Mouse (Mus musculus): Measurements from ENCODE around the gene Ifngr2. TPM values are rescaled to one million over a fixed set of nuclear protein-coding genes. Genes with fewer than 3 reads are reported as not detected.

Ifngr2 gene
- polyA plus RNA-seq, 1 experiment, result 193 TPM

- Histone ChIP-seq H3K4me1 (ENCODE audit: control insufficient read depth, insufficient read depth, low read length) (peaks cover 13% of the 10 kb centered on the region), H3K4me3 (ENCODE audit: insufficient read depth, low read length) (peak overlapping the region; percentile 93), H3K27ac (ENCODE audit: insufficient read depth, low read depth, low read length) (no peak overlapping the region)
- TF ChIP-seq CTCF (IDR thresholded peaks at IDR 0.05; ENCODE audit: low read depth, low read length) (no peak), POLR2A (IDR thresholded peaks at IDR 0.05; ENCODE audit: borderline replicate concordance, low read depth, low read length) (no peak)
These were observed 50.2 kb downstream of the Ifngr2 start for GRCm38 (mm10) chr16:91596779-91597671.

DNA sequence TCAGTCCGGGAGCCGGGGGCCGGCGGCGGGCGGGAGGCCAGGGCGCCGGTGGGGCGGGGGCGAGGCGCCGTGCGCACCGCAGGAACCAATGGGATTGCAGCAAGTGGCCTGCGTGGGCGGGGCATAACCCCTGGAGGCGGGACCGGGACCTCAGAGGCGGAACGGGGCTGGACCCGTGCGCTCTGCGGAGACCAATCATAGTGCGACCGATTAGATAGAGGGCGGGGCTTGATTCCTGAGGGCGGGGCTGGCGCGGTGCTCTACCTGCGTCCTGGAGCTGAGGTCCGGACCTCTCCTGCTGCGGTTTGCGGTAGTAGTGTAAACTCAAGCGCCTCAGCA, 50.8 kb downstream of the Ifngr2 start, which contains the start of gene Tmem50b:
TSS of gene Tmem50b (minus strand) at position 129 of the 339 bp plus-strand sequence.
- no peak within 1 kb of the TSS for H3K27ac ChIP-seq (ENCODE audit: insufficient read depth, low read depth, low read length)
- no peak for TF ChIP-seq POLR2A (IDR thresholded peaks at IDR 0.05; ENCODE audit: borderline replicate concordance, low read depth, low read length)
- peaks cover 16% of the 10 kb centered on the region for H3K4me1 ChIP-seq (ENCODE audit: control insufficient read depth, insufficient read depth, low read length)
- peak within 1 kb of the TSS; percentile 93 for H3K4me3 ChIP-seq (ENCODE audit: insufficient read depth, low read length)

DNA sequence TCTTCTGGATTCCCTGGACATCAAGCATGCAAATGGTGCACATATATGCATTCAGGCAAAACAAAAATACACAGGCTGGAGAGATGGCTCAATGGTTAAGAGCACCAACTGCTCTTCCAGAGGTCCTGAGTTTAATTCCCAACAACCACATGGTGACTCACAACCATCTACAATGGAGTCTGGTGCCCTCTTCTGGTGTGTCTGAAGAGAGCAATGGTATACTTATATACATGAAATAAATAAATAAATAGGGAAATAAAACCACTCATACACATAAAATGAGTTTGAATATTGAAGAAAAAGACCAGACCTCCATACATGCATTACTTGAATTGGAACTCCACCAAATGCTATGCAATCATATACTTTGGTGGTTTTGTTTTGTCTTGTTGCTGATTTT, 52.4 kb downstream of the Ifngr2 start:
- Histone ChIP-seq H3K4me1 (ENCODE audit: control insufficient read depth, insufficient read depth, low read length) (peaks cover 10% of the 10 kb centered on the region), H3K4me3 (ENCODE audit: insufficient read depth, low read length) (no peak overlapping the region), H3K27ac (ENCODE audit: insufficient read depth, low read depth, low read length) (no peak overlapping the region)
- TF ChIP-seq CTCF (IDR thresholded peaks at IDR 0.05; ENCODE audit: low read depth, low read length) (no peak), POLR2A (IDR thresholded peaks at IDR 0.05; ENCODE audit: borderline replicate concordance, low read depth, low read length) (no peak)

DNA sequence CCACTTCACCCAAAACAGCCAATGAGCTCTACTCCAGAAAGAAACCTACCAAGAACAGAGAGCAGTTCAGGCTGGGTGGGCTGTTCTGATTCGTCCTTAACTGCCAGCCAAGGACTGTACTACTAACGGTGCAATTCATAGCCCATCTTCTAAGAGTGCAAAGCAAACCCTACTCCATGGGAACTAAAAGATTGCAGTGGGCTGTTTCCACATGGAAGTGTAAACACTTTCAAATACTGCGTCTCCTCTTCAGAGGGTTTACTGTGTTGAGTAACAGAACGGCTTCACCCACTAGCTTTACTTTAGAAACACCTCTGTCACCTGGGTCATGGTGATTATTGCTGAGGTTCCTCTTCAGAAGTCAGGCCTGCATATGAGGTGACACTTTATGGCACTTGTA, 54.2 kb downstream of the Ifngr2 start:
- Histone ChIP-seq H3K4me3 (ENCODE audit: insufficient read depth, low read length) (no peak overlapping the region), H3K4me1 (ENCODE audit: control insufficient read depth, insufficient read depth, low read length) (peaks cover 11% of the 10 kb centered on the region), H3K27ac (ENCODE audit: insufficient read depth, low read depth, low read length) (no peak overlapping the region)
- no peak for TF ChIP-seq POLR2A (IDR thresholded peaks at IDR 0.05; ENCODE audit: borderline replicate concordance, low read depth, low read length)
- no peak for TF ChIP-seq CTCF (IDR thresholded peaks at IDR 0.05; ENCODE audit: low read depth, low read length)

GRCm38 (mm10) chr16:91601693-91602092, 54.8 kb downstream of the Ifngr2 start:
- TF ChIP-seq POLR2A (IDR thresholded peaks at IDR 0.05; ENCODE audit: borderline replicate concordance, low read depth, low read length), result no peak
- TF ChIP-seq CTCF (IDR thresholded peaks at IDR 0.05; ENCODE audit: low read depth, low read length), result no peak
- Histone ChIP-seq H3K4me1 (ENCODE audit: control insufficient read depth, insufficient read depth, low read length) (peaks cover 17% of the 10 kb centered on the region), H3K27ac (ENCODE audit: insufficient read depth, low read depth, low read length) (peak overlapping the region; percentile 1; the same call in 1 of the 2 replicates), H3K4me3 (ENCODE audit: insufficient read depth, low read length) (no peak overlapping the region)

- no peak for TF ChIP-seq POLR2A (IDR thresholded peaks at IDR 0.05; ENCODE audit: borderline replicate concordance, low read depth, low read length)
- no peak for TF ChIP-seq CTCF (IDR thresholded peaks at IDR 0.05; ENCODE audit: low read depth, low read length)
- H3K4me3 ChIP-seq (ENCODE audit: insufficient read depth, low read length), result no peak overlapping the region
- no peak overlapping the region for H3K27ac ChIP-seq (ENCODE audit: insufficient read depth, low read depth, low read length)
- peaks cover 27% of the 10 kb centered on the region for H3K4me1 ChIP-seq (ENCODE audit: control insufficient read depth, insufficient read depth, low read length)
These were observed 58.3 kb downstream of the Ifngr2 start for GRCm38 (mm10) chr16:91605156-91605555.

- peaks cover 30% of the 10 kb centered on the region for H3K4me1 ChIP-seq (ENCODE audit: control insufficient read depth, insufficient read depth, low read length)
- no peak overlapping the region for H3K4me3 ChIP-seq (ENCODE audit: insufficient read depth, low read length)
- TF ChIP-seq POLR2A (IDR thresholded peaks at IDR 0.05; ENCODE audit: borderline replicate concordance, low read depth, low read length) (no peak), CTCF (IDR thresholded peaks at IDR 0.05; ENCODE audit: low read depth, low read length) (no peak)
- H3K27ac ChIP-seq (ENCODE audit: insufficient read depth, low read depth, low read length), result peak overlapping the region; percentile 73
These were observed 60.1 kb downstream of the Ifngr2 start for GRCm38 (mm10) chr16:91606958-91607357.

DNA sequence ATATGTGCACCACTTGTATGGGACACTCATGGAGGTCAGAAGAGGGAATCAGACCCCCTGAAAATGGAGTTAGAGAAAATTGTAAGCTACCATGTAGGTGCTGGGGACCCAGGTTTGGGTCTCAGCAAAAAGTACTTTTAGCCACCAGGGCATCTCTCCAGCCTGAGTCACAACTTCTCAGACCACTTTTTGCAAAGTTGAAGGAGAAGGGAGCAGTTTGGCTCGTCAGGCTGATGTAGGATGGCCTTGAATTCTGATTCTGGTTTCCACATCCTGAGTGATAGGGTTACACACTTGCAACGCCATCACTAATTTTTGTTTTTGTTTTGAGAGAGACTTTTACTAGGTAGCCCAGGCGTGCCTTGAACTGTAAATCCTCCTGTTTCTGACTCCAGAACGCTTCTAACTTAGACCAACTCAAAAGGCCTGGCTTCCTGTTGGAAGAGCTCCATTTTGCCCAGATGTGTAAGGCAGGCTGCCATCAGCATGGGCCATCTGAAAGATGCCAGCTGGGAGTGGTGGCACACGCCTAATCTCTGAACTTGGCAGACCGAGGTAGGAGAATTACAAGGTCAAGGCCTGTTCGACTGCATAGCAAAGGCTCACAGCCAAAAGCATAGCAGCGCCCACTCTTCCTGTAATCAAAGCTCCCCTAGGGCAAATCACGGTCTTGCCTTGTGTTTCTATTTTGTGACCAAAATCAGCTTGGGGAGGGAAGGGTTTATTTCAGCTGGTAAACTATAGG, 62.8 kb downstream of the Ifngr2 start:
- H3K4me3 ChIP-seq (ENCODE audit: insufficient read depth, low read length), result no peak overlapping the region
- TF ChIP-seq POLR2A (IDR thresholded peaks at IDR 0.05; ENCODE audit: borderline replicate concordance, low read depth, low read length) (no peak), CTCF (IDR thresholded peaks at IDR 0.05; ENCODE audit: low read depth, low read length) (no peak)
- H3K27ac ChIP-seq (ENCODE audit: insufficient read depth, low read depth, low read length), result no peak overlapping the region
- H3K4me1 ChIP-seq (ENCODE audit: control insufficient read depth, insufficient read depth, low read length), result peaks cover 37% of the 10 kb centered on the region

- TF ChIP-seq POLR2A (IDR thresholded peaks at IDR 0.05; ENCODE audit: borderline replicate concordance, low read depth, low read length) (no peak), CTCF (IDR thresholded peaks at IDR 0.05; ENCODE audit: low read depth, low read length) (no peak)
- peaks cover 35% of the 10 kb centered on the region for H3K4me1 ChIP-seq (ENCODE audit: control insufficient read depth, insufficient read depth, low read length)
- peak overlapping the region; percentile 48; the same call in 1 of the 2 replicates for H3K27ac ChIP-seq (ENCODE audit: insufficient read depth, low read depth, low read length)
- peak overlapping the region; percentile 12; the same call in 1 of the 2 replicates for H3K4me3 ChIP-seq (ENCODE audit: insufficient read depth, low read length)
These were observed 64.4 kb downstream of the Ifngr2 start for GRCm38 (mm10) chr16:91611248-91611647.

DNA sequence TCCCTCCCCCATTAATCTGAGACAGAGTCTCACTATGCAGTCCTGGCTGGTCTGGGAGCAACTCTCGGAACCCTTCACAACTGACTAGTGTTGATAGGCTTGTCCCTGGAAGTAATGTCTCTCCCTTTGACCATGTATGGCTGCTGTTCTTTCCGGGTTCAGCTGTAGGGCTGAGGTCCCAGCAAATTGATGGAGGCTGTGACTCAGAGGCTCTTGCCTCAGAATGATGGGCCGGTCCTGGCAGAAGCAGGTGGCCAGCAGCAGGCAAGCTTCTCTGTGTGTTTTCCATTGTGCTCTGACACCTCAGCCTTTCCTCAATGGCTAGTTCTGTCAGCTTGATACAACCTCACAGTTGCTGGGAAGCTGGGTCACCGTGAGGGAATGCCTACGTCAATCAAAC, 65.7 kb downstream of the Ifngr2 start:
- TF ChIP-seq POLR2A (IDR thresholded peaks at IDR 0.05; ENCODE audit: borderline replicate concordance, low read depth, low read length) (no peak), CTCF (IDR thresholded peaks at IDR 0.05; ENCODE audit: low read depth, low read length) (no peak)
- H3K27ac ChIP-seq (ENCODE audit: insufficient read depth, low read depth, low read length), result no peak overlapping the region
- no peak overlapping the region for H3K4me3 ChIP-seq (ENCODE audit: insufficient read depth, low read length)
- H3K4me1 ChIP-seq (ENCODE audit: control insufficient read depth, insufficient read depth, low read length), result peaks cover 25% of the 10 kb centered on the region

All from bone marrow macrophage, adult 2 months (primary cell).